Mouse (Mus musculus) hindbrain, embryonic 14.5 days (tissue): ENCODE measurements around the gene Pdzd3. TPM values are rescaled to one million over a fixed set of nuclear protein-coding genes. Genes with fewer than 3 reads are reported as not detected.

Experiments
- ATAC-seq: fragments of 200-750 bp; cut with Nextera tagmentation; 2 replicates; pipeline ENCODE4 v1.8.0; 2017; ENCODE audit warnings: moderate number of reproducible peaks, mild to moderate bottlenecking, moderate TSS enrichment, moderate library complexity; ENCODE audit not compliant: low FRiP score
- DNase-seq: peaks from one replicate; pipeline ENCODE4 v3.0.0-alpha.2; 2015; ENCODE audit warnings: low spot score
- H3K27ac ChIP-seq: fragments of 300-500 bp; sonication (generic); 2 replicates; pipeline ENCODE4 v1.5.1; 2014; ENCODE audit warnings: mild to moderate bottlenecking, moderate library complexity
- H3K27me3 ChIP-seq: fragments of 300-500 bp; sonication (generic); 2 replicates; pipeline ENCODE4 v1.6.1; 2014; ENCODE audit warnings: mild to moderate bottlenecking, low read length, mixed read lengths; ENCODE audit not compliant: control insufficient read depth, insufficient read depth
- H3K36me3 ChIP-seq: fragments of 300-500 bp; sonication (generic); replicated peaks from 2 replicates; pipeline ENCODE4 v1.6.1; 2014; ENCODE audit not compliant: control insufficient read depth, insufficient read depth
- H3K4me1 ChIP-seq: fragments of 300-500 bp; sonication (generic); replicated peaks from 2 replicates; pipeline ENCODE4 v1.6.1; 2014; ENCODE audit warnings: antibody characterized with exemption, low read length, mixed read lengths; ENCODE audit not compliant: control insufficient read depth, insufficient read depth
- H3K4me2 ChIP-seq: fragments of 300-500 bp; sonication (generic); replicated peaks from 2 replicates; pipeline ENCODE4 v1.6.1; 2014; ENCODE audit warnings: mild to moderate bottlenecking, moderate library complexity
- H3K4me3 ChIP-seq: fragments of 300-500 bp; sonication (generic); replicated peaks from 2 replicates; pipeline ENCODE4 v1.5.1; 2014; ENCODE audit warnings: mild to moderate bottlenecking, low read length
- H3K9ac ChIP-seq: fragments of 300-500 bp; sonication (generic); 2 replicates; pipeline ENCODE4 v1.6.1; 2014
- H3K9me3 ChIP-seq: fragments of 300-500 bp; sonication (generic); 2 replicates; pipeline ENCODE4 v1.6.1; 2016; ENCODE audit warnings: low read length; ENCODE audit not compliant: control insufficient read depth
- WGBS: fragments of 180-500 bp; shearing (Covaris S2); extraction: QIAGEN DNeasy Blood & Tissue Kit; methylation state at CpG from one replicate; pipeline ENCODE4 v1.1.7; 2014; 5-methylcytosine and 5-hydroxymethylcytosine counted together
- polyA plus RNA-seq: library from polyadenylated mRNA; unstranded; fragments of >200 nt; fragmentation: Nextera tagmentation; extraction: Ambion mirVana; gene quantifications from 2 replicates; pipeline ENCODE4 v1.2.1, GENCODE M21; 2014

Gene Pdzd3
- polyA plus RNA-seq, 1 experiment from 2014 or later, result 1.1 TPM

DNA sequence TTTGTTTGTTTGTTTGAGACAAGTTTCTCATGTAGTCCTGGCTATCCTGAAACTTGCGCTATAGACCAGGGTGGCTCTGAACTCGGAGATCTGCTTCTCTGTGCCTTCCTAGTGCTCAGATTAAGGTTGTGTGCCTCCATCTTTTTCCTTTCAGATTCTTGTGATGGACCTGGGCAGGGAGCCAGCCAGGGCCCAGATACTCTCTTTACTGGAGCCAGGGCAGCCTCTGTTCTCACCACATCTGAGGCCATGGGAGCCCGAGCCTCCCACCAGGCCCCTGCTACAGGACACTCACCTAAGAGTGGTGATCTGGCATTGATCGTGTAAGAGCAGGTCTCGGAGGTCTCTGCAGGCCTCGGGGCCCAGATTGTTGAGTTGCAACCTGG, 3.9 kb upstream of the Pdzd3 start:
- Histone ChIP-seq H3K4me2 (no peak overlapping the region), H3K4me3 (no peak overlapping the region), H3K4me1 (peaks cover 31% of the 10 kb centered on the region), H3K27ac (peak overlapping the region; percentile 73), H3K9me3 (no peaks in the 10 kb centered on the region), H3K27me3 (no peaks in the 10 kb centered on the region), H3K36me3 (no peaks in the 10 kb centered on the region), H3K9ac (no peak overlapping the region)
- WGBS, result 45% methylated on average over 6 of the region's 6 CpGs
- peak; percentile 27; the same call in 1 of the 2 replicates for ATAC-seq
- DNase-seq, result no peak

DNA sequence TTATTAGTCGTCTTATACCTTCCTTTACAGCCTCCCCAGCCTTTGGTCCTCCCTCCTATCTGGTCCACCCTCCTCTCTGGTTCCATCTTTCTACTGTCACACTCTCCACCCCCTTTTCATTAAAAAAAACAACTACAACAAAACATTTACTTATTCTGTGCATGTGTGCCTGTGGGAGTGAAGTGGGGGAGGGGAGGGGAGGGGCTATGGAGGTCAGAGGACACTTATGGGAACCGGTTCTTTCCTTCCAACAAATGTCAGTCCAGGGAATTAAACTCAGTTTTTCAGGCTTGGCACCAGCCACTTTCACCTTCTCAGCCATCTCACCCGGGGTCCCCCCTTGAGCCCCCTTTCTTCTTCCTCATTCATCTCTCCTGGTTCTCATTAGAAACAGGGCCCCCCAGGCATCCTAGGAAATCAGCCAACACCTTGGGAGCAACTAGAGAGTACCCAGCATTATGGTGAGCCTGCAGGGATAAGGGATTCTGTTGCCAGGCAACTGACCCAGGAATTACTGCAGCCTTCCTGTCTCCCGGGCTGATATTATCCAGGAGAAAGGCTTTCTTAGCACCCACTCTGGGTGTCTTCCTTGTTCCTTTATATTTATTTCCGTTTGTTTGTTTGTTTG, 3.4 kb upstream of the Pdzd3 start:
- H3K4me1 ChIP-seq, result peaks cover 32% of the 10 kb centered on the region
- ATAC-seq (peak; percentile 69; the same call in 1 of the 2 replicates), DNase-seq (peak; percentile 57)
- no peak overlapping the region for H3K4me3 ChIP-seq
- no peak overlapping the region for H3K9ac ChIP-seq
- H3K27me3 ChIP-seq, result no peaks in the 10 kb centered on the region
- no peaks in the 10 kb centered on the region for H3K36me3 ChIP-seq
- no peaks in the 10 kb centered on the region for H3K9me3 ChIP-seq
- H3K4me2 ChIP-seq, result no peak overlapping the region; the same call in 1 of the 2 replicates
- peak overlapping the region; percentile 73 for H3K27ac ChIP-seq
- 7% methylated on average over 5 of the region's 5 CpGs for WGBS

DNA sequence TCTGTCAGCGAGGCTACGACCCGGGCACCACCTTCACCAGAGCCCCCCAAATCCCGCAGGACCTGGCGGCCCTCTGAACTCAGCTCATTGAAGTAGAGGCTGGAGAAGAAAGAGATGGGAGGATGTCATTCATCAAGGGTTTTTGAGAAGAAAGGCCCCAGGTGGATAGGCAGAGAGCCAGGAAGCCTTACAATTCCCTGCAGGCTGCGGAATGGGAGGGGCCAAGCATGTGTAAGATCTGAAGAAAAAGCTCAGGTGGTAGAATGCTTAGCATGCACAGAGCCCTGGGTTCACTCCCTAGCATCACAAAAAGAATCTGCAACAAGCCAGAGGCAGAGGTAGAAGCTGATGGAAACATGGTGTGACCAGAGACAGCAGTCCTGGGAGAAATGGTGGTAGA, 2.2 kb upstream of the Pdzd3 start:
- no peaks in the 10 kb centered on the region for H3K27me3 ChIP-seq
- ATAC-seq (no peak), DNase-seq (no peak)
- no peaks in the 10 kb centered on the region for H3K36me3 ChIP-seq
- no peak overlapping the region for H3K9ac ChIP-seq
- no peak overlapping the region for H3K4me2 ChIP-seq
- H3K4me1 ChIP-seq, result peaks cover 32% of the 10 kb centered on the region
- WGBS, result 79% methylated on average over 6 of the region's 6 CpGs
- H3K9me3 ChIP-seq, result no peaks in the 10 kb centered on the region
- no peak overlapping the region for H3K4me3 ChIP-seq
- H3K27ac ChIP-seq, result peak overlapping the region; percentile 63; the same call in 1 of the 2 replicates

DNA sequence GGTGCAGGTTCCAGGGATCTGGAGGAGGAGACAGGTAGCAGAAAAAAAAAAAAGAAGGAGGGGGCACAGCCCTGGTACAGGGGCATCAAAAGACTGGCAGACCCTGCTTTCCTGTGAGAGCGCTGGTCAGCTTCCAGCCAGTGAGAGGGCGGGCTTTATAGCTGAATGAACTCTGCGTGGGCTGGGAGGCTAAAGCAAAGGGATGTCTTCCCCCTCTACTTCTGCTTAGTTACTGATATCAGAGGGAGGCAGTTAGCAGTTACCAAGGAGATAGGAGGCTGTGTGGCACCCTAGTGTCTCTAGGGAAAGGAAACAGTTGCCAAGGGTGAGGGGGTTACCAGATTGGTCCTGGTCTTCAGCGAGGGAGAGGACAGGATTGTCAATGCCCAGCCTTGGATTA, 826 bp downstream of the Pdzd3 start:
- Histone ChIP-seq H3K27me3 (no peaks in the 10 kb centered on the region), H3K27ac (no peak overlapping the region), H3K36me3 (no peaks in the 10 kb centered on the region), H3K4me1 (peaks cover 29% of the 10 kb centered on the region), H3K4me2 (no peak overlapping the region), H3K9me3 (no peaks in the 10 kb centered on the region), H3K4me3 (no peak overlapping the region), H3K9ac (no peak overlapping the region)
- DNase-seq, result no peak
- WGBS, result 36% methylated on average over 4 of the region's 4 CpGs
- no peak for ATAC-seq

DNA sequence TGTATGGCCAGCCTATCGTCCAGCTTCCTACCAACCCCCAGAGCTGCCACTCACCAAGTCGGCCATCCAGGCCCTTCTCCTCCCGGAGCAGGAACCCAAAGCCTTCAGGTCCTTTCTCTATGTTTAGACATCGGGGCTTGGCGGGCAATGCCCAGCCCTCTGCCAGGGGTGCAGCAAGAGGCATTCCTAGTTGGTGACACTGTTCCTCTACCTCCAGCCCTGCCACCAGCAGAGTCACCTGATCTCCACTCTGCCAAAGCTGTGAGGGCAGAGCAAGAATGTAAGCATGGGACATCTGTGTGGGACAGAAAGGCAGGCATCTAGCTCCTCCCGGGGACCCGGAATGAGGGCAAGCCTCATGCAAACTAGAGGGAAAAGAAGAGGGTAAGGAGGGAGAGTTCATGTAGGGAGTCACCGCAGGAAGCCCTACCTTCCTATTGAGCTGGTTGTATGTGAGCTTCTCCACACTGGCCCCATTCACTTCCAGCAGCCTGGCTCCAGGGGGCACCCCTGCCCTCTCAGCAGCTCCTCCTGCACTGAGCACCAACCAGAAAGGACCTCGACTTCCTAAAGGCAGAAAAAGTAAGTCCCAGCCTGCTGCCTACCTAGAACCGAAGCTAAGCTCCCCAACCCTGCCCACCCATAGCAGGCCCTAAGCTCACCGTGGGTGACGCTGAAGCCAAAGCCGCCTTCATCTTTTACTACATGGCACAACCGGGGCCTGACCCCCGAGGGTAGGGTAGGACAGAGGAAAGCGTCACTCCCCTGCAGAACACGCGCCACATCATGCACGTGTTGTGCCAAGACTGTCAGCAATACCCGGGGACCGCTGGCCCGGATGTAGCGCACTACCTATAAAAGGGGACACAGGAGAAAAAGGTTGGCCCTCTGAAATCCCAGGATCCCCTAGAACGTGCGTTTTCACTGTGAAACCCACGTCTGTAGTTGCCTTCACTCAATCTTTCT, 1.8 kb downstream of the Pdzd3 start:
- H3K4me2 ChIP-seq, result no peak overlapping the region
- DNase-seq (no peak), ATAC-seq (peak; percentile 66; the same call in 1 of the 2 replicates)
- no peak overlapping the region for H3K9ac ChIP-seq
- H3K4me1 ChIP-seq, result peaks cover 20% of the 10 kb centered on the region
- H3K9me3 ChIP-seq, result no peaks in the 10 kb centered on the region
- no peak overlapping the region for H3K4me3 ChIP-seq
- no peaks in the 10 kb centered on the region for H3K36me3 ChIP-seq
- WGBS, result 52% methylated on average over 26 of the region's 26 CpGs
- no peak overlapping the region for H3K27ac ChIP-seq
- H3K27me3 ChIP-seq, result no peaks in the 10 kb centered on the region

DNA sequence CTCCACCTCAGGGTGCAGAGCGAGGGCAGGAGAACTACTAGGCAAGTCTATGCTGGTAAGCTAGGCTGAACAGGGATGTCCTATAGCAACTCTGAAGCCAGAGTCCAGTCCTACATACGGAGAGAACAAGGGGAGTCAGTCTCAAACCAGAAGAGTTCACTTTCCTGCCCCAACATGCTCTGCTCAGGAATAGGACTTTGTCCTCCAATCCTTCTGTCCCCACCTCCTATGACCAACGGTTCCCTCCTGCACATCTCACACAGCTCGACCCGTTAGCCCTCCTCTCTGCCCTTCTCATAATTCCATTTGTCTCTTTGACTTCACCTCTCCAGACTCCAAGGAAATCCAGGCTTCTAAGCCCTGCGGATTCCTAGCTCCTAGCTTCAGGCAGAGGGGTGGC, 3.4 kb downstream of the Pdzd3 start:
- no peak for DNase-seq
- H3K9ac ChIP-seq, result no peak overlapping the region
- no peak overlapping the region for H3K27ac ChIP-seq
- H3K4me1 ChIP-seq, result peaks cover 4% of the 10 kb centered on the region; the same call in 1 of the 2 replicates
- no peak for ATAC-seq
- no peak overlapping the region for H3K4me2 ChIP-seq
- no peaks in the 10 kb centered on the region for H3K27me3 ChIP-seq
- 91% methylated on average over 6 of the region's 6 CpGs for WGBS
- no peaks in the 10 kb centered on the region for H3K9me3 ChIP-seq
- no peaks in the 10 kb centered on the region for H3K36me3 ChIP-seq
- no peak overlapping the region for H3K4me3 ChIP-seq

DNA sequence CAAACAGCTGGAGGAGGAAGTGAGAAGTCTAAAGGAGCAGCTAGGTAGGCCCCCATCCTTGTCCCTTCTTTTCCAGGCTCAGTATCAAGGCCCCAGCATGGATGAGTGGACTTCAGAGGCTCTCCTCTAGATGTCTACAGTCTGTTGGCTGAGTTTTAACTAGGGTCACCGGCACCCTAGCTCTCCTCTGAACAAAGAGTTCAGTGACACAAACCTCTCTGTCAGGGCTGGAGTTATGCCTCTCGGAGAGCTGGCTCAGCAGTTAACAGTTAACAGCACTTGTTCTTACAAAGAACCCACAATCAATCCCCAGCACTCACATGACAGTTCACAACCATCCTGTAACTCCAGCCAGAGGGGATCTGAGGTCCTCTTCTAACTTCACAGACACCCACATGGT, 7.7 kb downstream of the Pdzd3 start:
- H3K9ac ChIP-seq, result no peak overlapping the region
- H3K36me3 ChIP-seq, result no peaks in the 10 kb centered on the region
- no peak for ATAC-seq
- H3K27ac ChIP-seq, result no peak overlapping the region
- no peaks in the 10 kb centered on the region for H3K27me3 ChIP-seq
- no peak for DNase-seq
- 49% methylated on average over 2 of the region's 2 CpGs for WGBS
- H3K4me1 ChIP-seq, result no peaks in the 10 kb centered on the region
- H3K9me3 ChIP-seq, result no peaks in the 10 kb centered on the region
- no peak overlapping the region for H3K4me2 ChIP-seq
- H3K4me3 ChIP-seq, result no peak overlapping the region

DNA sequence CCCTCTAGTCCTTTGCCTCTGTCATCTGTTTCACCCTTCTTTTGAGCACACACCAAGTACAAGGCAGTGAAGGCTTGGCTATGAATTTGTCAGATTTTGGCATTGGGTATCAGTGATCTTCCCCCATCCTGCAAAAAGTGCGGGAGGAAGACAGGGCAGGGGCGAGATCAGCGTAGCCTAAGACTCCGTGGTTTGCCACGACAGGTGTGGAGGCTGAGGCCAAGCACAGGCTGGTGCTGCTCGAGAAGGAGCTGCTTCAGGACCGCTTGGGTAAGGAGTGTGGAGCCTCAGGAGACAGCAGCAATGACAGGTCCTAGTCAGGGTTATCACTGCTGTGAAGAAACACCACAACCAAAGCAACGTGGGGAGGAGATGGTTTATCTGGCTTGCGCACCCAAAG, 9.9 kb downstream of the Pdzd3 start:
- Histone ChIP-seq H3K36me3 (no peaks in the 10 kb centered on the region), H3K9ac (no peak overlapping the region), H3K27ac (no peak overlapping the region), H3K27me3 (no peaks in the 10 kb centered on the region), H3K4me3 (no peak overlapping the region), H3K4me1 (no peaks in the 10 kb centered on the region), H3K4me2 (no peak overlapping the region), H3K9me3 (no peaks in the 10 kb centered on the region)
- DNase-seq (no peak), ATAC-seq (no peak)
- WGBS, result 70% methylated on average over 9 of the region's 9 CpGs

DNA sequence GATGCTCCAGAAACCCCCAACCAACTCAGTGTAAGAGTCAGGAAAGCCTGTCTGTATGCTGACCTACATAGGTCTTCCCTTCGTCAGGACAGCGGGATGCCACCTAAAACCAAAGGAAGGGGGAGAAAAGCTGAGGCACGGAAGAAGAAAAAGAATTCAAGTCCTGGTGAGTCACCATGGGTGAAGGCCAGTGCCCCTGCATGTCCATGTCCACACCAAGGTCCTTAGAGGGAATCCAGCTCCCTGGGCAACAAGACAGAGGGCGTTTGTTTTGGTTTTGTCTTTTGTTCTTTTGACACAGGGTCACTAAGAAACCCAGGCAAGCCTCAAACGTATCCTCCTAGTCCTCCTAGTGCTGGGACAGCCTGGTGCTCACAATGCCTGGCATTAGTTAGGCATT, 10.4 kb downstream of the Pdzd3 start:
- ATAC-seq, result no peak
- no peak overlapping the region for H3K4me3 ChIP-seq
- H3K27ac ChIP-seq, result no peak overlapping the region
- no peaks in the 10 kb centered on the region for H3K36me3 ChIP-seq
- no peak overlapping the region for H3K4me2 ChIP-seq
- no peaks in the 10 kb centered on the region for H3K27me3 ChIP-seq
- H3K9ac ChIP-seq, result no peak overlapping the region
- no peaks in the 10 kb centered on the region for H3K9me3 ChIP-seq
- H3K4me1 ChIP-seq, result no peaks in the 10 kb centered on the region
- no peak for DNase-seq
- 43% methylated on average over 5 of the region's 5 CpGs for WGBS
